Mouse (Mus musculus) cerebellum, postnatal 25 days (tissue): Measurements from ENCODE around the gene Renbp.

ENCODE experiments used
- DNase-seq, 2 experiments: peaks; one replicate each; pipeline ENCODE4 v3.0.0; 2021; ENCODE audit warnings: mixed read lengths in 2 of 2

Renbp gene

DNA sequence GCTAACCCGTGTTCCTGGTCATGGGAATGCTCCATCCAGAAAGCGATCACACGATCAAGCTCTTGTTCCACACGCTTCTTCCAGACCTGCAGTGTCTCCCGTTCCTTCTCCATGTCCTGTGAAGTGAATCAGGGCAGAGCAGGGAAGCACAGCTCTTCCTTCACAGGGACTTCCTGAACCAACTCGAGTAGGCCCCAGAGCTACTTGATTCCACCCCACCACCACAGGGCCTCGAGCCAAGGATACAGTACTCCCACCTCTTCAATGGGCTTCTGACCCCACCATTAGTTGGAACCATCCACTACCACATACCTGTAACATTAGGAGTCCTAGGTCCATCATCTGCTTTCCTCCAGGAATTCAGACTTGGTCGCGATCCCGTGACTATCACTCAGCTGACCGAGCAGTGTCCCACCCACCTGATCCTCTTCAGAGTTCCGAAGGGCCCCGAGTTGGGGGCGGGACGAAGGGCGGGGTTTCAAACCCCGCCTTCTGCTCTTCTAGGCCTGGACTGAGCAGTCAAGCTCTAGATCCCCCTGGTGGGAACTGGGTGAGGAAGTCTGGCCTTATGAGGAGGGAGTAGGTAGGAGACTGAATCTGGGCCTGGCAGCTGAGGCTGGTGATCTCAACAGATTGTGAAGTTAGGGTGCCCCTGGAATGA, at the start of gene Renbp:
Gene Renbp (minus strand): TSS at position 449 of the 661 bp plus-strand sequence.
- peak in 1 of 2 experiments; percentile 22 for DNase-seq

DNA sequence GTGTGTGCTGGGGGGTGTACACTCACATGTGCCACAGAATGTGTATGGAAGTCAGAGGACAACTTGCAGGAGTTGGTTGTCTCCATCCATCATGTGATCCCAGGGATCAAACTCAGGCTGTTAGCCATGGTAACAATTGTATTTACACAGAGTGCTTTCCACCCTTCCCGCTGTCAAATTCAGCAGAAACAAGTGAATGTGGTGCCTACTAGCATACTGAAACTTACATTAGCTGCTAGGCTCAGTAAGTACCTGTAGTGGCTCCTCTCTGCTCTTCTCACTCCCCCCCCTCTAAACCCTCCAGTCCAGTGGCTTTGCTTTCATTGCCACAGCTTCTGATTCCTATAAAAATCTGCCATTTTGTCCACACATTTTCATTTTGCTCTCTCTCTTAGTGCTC, 47.1 kb upstream of the Renbp start:
- DNase-seq: no peak

DNA sequence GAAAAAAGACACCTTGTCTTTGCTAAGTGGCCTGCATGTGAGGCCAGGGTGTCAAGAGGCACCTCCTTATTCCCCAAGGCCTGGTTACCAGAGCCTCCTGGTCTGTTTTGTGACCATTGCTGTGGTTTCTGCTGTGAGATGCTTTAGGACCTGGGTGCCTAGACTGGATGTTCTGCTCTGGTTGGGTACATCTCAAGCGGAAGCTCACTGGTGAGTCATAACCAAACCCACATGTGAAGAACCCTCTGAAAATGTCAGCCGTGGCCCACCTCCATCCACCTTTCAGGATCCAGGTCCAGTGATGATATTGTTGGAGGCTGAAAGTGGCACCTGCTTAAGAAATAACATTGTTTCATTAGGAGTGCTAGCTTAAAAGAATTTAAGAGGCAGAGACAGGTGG, 45.6 kb upstream of the Renbp start:
- no peak for DNase-seq

GRCm38 (mm10) chrX:73972774-73973173, 42.1 kb upstream of the Renbp start:
- no peak for DNase-seq

GRCm38 (mm10) chrX:73970781-73971180, 40.1 kb upstream of the Renbp start:
- no peak for DNase-seq

GRCm38 (mm10) chrX:73969729-73970128, 39.1 kb upstream of the Renbp start:
- DNase-seq: no peak

GRCm38 (mm10) chrX:73969167-73969566, 38.5 kb upstream of the Renbp start:
- DNase-seq: no peak

DNA sequence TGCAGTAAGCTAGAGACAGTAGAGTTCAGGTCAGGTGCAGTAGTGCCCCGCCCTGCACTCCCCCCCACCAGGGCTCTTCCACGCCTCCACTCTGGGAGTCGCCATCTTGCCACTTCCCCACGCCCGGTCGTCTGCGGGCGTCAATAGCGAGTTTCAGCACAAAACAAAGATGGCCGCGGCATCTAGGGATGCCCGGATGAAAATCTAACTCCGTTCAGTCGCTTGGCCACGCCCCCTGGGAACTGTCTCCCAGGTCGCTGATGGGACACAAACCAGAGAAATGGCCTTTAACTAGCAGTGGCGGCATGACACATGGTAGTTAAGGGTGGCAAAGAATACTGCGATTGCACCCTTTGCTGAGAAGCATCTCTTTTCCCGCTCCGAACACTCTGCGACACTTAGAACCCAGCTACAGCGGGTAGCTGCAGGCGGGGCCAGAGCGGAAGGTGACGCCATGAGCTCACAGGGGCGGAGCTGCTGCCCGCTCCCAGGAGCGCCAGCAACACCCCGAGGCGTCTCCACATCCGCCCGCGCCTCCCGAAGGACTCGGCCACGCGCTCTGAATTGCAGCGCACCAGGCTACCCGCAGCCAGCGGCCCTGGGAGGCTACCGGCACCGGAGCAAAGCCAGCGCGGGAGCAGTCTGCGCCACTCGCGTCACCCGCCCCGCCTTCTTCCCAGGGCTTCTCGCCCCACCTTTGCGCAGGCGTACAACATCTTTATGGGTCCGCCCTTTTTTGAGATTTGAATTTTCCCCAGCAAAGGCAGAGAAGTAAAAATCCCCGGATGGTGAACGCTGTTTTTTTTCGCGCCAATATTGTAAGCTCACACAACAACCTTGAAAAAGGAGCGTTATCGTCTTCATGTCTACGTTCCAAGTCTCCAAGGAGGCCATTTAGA, 36.8 kb upstream of the Renbp start:
- peak; percentile 91 to 92 for DNase-seq

- DNase-seq: peak; percentile 88 to 91
Observed at GRCm38 (mm10) chrX:73966248-73967176, 35.9 kb upstream of the Renbp start, which contains the start of gene Hcfc1. Gene Hcfc1 (minus strand): TSS chrX:73966357.

DNA sequence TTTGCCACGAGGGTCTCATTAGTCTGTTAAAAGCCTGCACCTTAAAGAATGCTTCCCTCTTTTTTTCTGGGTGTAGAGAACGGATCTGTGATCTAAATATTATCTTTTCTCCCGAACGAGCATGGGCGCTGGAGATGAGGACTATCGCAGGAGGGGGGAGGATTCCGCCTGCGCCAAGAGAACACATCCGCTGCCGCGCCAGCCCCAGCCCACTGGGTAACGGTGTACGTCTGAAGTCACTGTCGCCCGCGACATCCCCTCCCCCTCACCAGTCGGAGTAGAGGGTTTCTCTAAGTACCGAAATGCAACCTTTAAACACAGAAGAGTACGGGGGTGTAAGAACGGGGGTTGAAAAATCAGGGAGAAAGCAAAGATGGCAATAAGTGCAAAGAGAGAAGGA, 34.7 kb upstream of the Renbp start:
- peak; percentile 35 to 67 for DNase-seq

DNA sequence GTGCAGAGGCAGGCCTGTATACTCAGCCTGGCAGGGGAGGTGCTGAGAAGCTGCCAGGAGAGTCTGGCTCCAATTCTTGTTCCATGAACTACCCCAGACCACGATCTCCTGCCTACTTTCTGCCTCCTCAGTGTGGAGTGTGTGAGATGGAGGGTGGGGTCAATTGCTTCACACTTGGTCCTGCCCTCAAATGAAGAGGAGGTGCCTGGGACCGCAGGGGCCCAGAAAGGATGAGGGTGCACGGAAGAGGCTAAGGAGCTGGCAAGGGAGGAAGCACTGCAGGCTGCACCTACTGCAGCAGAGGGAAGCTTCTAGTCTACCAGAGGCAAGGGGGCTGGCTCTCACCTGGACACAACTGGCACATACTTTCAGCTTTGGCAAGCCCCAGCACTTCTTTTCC, 33.7 kb upstream of the Renbp start:
- peak in 1 of 2 experiments; percentile 7 for DNase-seq

DNA sequence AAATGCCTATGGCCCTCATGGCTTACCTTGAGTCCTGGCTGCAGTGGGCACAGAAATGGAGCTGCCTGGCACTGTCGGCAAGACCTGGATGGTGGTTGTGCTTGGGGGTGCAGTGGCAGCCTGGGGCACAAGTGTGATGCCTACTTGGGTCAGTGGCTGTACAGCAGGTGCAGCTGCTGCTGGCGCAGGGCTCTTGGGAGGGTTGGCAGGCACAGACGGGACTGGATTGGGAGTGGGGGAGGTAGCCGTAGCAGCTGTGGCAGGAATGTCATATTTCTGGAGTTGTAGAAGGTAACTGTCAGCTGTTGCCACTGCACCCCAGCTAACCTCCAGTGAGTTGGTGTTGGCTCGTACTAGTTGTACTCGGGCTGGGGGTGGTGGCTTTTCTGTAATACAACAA, 24.3 kb upstream of the Renbp start:
- DNase-seq: no peak

DNA sequence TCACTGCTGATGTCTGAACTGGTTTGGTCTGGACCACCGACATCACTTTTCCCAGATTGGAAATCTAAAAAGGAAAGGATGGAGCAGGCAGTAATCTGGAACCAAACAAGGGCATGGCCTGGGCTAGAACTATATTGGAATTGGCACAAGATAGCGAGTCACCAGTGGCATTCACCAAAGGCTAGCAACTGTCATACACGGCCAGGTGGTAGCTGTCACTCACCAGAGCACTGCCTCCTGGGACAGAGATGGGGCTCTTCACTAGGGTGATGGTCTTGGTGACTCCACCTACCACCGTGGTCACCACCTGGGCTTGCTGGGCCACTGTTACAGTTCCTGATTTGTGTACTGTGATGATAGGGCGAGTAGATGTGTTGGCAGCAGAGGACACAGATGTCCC, 22.0 kb upstream of the Renbp start:
- DNase-seq: no peak

DNA sequence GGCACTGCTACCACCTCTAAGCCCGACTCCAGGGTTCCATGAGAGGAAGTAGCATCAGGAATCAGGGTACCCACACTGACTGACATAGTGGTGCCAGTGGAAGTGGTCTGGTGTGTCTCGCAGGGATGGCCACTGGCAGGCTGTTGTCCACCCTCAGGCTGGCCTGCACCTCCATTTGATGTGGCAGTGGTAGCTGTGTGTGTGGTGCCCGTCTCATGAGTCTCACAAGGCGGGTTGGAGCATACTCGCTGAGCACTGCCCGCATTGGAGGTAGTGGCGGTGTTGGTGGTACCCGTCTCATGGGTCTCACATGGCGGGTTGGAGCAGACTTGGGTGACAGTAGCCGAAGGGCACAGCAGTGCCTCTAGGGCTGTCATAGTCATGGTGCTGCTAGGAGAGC, 18.7 kb upstream of the Renbp start:
- no peak for DNase-seq

DNA sequence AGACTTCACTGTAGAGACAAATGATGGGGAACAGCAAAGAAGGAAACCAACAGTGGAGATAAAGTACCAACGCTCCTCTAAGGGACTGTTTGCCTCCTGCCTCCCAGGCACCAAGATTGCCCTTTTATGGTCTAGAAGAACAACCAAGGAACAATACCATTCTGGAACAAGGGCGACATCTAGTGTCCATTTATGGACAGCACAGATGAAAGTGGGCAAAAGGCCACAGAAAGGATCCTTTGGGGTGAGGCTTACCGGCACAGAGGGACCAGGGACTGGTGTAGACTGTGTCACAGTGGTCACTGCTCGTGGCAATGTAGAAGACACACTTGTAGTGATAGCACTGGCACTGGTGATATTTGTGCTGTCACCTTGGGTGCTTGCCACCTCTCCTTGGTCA, 18.0 kb upstream of the Renbp start:
- DNase-seq: peak; percentile 64 to 72

DNA sequence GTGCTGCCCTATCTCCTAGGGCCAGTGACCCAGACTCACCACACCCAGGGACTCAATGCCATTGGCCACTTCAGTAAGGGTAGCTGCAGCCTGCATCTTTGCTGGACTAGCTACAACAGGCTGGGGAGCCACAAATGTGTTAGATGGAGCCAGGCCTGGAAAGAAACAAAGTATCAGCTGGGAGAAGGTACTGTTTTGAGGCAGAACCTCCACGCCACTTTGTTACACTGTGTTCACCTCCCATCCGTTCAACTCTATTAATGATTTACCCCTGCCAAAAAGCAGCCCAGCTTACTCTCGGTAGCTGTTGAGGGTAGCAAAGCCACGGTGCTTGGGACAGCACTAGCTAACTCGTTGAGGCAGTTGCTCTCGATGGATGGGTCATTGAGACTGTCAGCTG, 16.2 kb upstream of the Renbp start:
- no peak for DNase-seq

DNA sequence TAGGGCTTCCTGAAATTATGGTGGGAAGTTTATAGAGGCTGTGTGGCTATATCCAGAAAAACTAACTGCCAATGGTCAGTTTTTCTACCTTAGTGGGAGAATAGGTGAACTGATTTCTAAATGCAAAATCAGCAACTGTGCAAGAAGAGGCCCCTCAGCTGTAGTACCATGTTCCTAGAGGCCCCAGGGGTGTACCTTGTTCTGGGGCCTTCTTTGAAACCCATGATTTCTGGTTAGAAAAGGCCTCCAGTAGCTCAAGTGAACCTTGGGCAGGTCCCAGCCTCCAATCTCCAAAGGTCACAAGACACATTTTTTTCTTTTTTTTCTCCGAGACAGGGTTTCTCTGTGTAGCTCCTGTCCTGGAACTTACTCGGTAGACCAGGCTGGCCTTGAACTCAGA, 11.6 kb upstream of the Renbp start:
- no peak for DNase-seq

- no peak for DNase-seq
Observed at GRCm38 (mm10) chrX:73941860-73942259, 11.2 kb upstream of the Renbp start.

DNA sequence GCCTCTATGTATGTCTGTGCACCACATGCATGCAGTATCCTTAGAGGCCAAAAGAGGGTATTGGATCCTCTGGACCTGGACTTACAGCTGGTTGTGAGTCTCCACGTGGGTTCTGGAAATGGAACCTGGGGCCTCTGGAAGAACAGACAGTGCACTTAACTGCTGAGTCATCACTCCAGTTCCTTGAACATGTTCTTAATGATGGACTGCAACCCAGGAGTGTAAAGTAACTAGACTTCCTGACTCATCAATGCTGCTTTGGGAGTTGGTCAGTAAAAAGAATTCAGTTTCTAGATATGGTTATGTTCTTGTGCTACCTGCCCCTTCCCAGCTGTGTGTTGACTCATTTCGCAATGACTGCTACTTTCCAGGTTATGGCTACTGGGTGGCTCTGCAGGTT, 1.2 kb upstream of the Renbp start:
- no peak for DNase-seq

GRCm38 (mm10) chrX:73922550-73922882, 8.1 kb downstream of the Renbp start:
- DNase-seq: peak in 1 of 2 experiments; percentile 35

- DNase-seq: peak; percentile 89 to 95
Observed at GRCm38 (mm10) chrX:73921823-73922549, 8.7 kb downstream of the Renbp start, which contains the start of the genes Arhgap4 and Naa10. Gene Arhgap4 (minus strand): TSS chrX:73921870. Gene Naa10 (minus strand): TSS chrX:73921944.

- no peak for DNase-seq
Observed at GRCm38 (mm10) chrX:73921285-73921822, 9.3 kb downstream of the Renbp start.
